Mouse (Mus musculus): Measurements from ENCODE around the gene Gltp.

DNA sequence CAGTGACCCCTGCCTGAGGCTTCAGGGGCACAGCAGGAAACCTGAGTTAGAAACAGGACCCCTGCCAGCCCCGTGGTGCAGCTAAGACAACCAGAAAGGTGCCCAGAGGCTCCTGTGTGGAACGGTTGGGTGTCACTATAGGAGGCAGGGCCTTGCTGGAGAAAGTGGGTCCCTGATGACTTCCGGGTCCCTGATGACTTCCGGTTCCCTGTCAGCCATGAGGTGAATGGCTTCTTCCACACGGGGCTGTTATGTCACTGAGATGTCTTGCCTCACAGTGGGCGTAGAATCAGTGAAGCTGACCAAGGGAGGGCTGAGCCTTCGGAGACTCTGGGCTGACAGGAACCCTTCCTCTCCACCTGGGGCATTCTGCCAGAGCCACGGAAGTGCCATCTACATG, 16.2 kb downstream of the Gltp start:
- TF ChIP-seq CTCF (IDR thresholded peaks at IDR 0.05; ENCODE audit: control insufficient read depth, insufficient read depth, insufficient read length) (no peak), MYOD1 (IDR thresholded peaks at IDR 0.05; ENCODE audit: control insufficient read depth, insufficient read length, low read depth) (no peak), USF1 (IDR thresholded peaks at IDR 0.05; ENCODE audit: low read depth) (no peak), MAX (IDR thresholded peaks at IDR 0.05) (no peak), CEBPB (IDR thresholded peaks at IDR 0.05; ENCODE audit: low read depth) (no peak)
